ENCODE assay signal across 9 mouse cellular contexts in the genomic region with DNA sequence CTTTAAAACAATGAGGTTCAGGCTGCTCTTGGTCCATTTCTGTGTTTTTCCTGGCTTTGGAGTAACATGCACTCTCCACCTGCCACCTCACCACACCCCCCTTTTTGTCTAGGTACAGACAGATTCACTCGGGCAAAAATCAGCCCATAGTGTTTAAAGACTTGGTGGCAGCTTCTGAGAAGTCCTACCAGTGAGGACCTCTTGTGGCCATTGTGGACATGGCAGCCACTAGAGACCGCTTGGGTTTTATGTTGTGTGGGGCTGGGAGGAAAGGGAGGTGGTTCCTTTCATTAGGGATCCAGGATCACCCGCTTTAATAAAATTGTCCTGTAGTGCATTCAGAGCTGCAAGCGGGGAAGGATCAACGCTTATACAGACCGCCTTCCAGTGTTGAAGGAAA. TPM values are rescaled to one million over a fixed set of nuclear protein-coding genes. Genes with fewer than 3 reads are reported as not detected.
DNase-seq lines count a peak whose midpoint lies in the region; ATAC-seq lines count a peak whose summit lies in the region.
"Had no signal": no experiment of that assay in that cellular context is flagged by ENCODE, and none has a peak within 500 bp of the region (broad histone marks: within the 10 kb centered on the region; RNA-seq: fewer than 3 reads in every experiment).

No protein-coding gene starts in this region.

- peaks cover 7% of the 10 kb centered on the region for H3K36me3 ChIP-seq in neural tube, embryonic 15.5 days
- peaks cover under 1% of the 10 kb centered on the region; the same call in 1 of the 2 replicates for H3K36me3 ChIP-seq in heart, embryonic 10.5 days

- H3K4me1 ChIP-seq in neural tube, embryonic 15.5 days, result 0 out of 2 replicates have a peak, but pooled peaks cover 6% of the 10 kb centered on the region
- no peaks in the 10 kb centered on the region for H3K4me1 ChIP-seq in heart, embryonic 10.5 days
- H3K4me1 ChIP-seq: neural tube, embryonic 13.5 days had no signal

- no peak overlapping the region for H3K27ac ChIP-seq in neural tube, embryonic 15.5 days (replicated peaks)
- H3K27ac ChIP-seq in heart, embryonic 10.5 days, result no peak overlapping the region
- H3K27ac ChIP-seq: neural tube, embryonic 13.5 days had no signal

- peak; percentile 17 to 74 for DNase-seq in adrenal gland, adult (ENCODE audit: inconsistent age in 2 of 2, low spot score in 1 of 2)
- DNase-seq in adrenal gland, adult 8-10 months, result no peak
- DNase-seq in neural tube, embryonic 10.5 days (ENCODE audit: extremely low spot score, low spot score), result peak; percentile 44
- peak; percentile 52 to 72 for DNase-seq in cerebellum, postnatal 14 days
- DNase-seq in heart, embryonic 10.5 days (ENCODE audit: low spot score), result peak; percentile 71
- DNase-seq in left cerebral cortex, postnatal 14 days (ENCODE audit: low spot score in 2 of 2), result peak; percentile 40 to 48
- DNase-seq in retina, postnatal 1 day, result peak; percentile 57

- H3K4me2 ChIP-seq in neural tube, embryonic 15.5 days, result no peak overlapping the region
- H3K4me2 ChIP-seq: neural tube, embryonic 13.5 days had no signal

- no peaks in the 10 kb centered on the region for H3K27me3 ChIP-seq in neural tube, embryonic 15.5 days (replicated peaks)
- H3K27me3 ChIP-seq in heart, embryonic 10.5 days (ENCODE audit: insufficient read depth, poor library complexity, severe bottlenecking), result no peaks in the 10 kb centered on the region
- H3K27me3 ChIP-seq: neural tube, embryonic 13.5 days had no signal

- intact Hi-C loops in left cerebral cortex, postnatal 14 days (cut with DNase I), result loop anchor here (5.0 kb wide), 1 partner anchor 191 kb away; no protein-coding TSS in a partner anchor

- no peaks in the 10 kb centered on the region for H3K9me3 ChIP-seq in neural tube, embryonic 15.5 days (replicated peaks)
- H3K9me3 ChIP-seq in heart, embryonic 10.5 days, result no peaks in the 10 kb centered on the region
- H3K9me3 ChIP-seq: neural tube, embryonic 13.5 days had no signal

- ATAC-seq in neural tube, embryonic 15.5 days (ENCODE audit: low FRiP score), result no peak

- 28% methylated on average over 6 of the region's 6 CpGs for WGBS in neural tube, embryonic 15.5 days
- WGBS in heart, embryonic 10.5 days, result 23% methylated on average over 6 of the region's 6 CpGs

- no peak overlapping the region for H3K4me3 ChIP-seq in neural tube, embryonic 15.5 days (replicated peaks)
- H3K4me3 ChIP-seq in heart, embryonic 10.5 days, result no peak overlapping the region
- H3K4me3 ChIP-seq: neural tube, embryonic 13.5 days had no signal

- no peak overlapping the region for H3K9ac ChIP-seq in neural tube, embryonic 15.5 days (replicated peaks)
- H3K9ac ChIP-seq: neural tube, embryonic 13.5 days had no signal

RNA-seq across cellular contexts. Expression of gene Mfsd9, which starts 21.9 kb away (rescaled TPM):
- total RNA-seq in adrenal gland, adult 8-10 months (2022), result 1 to 10 TPM; 3.5 to 4.3 (median 3.6) TPM
- polyA plus RNA-seq in neural tube, embryonic 15.5 days (2015; fragmentation: Nextera tagmentation; extraction: Ambion mirVana), result 7.8 and 9.0 TPM in 2 replicates
- 1.6 and 2.4 TPM in 2 replicates for polyA plus RNA-seq in heart, embryonic 10.5 days (2016; fragmentation: Nextera tagmentation; extraction: Ambion mirVana)
- total RNA-seq in left cerebral cortex, postnatal 14 days (2021), result 1 to 10 TPM; 3.2 to 3.4 TPM

RNA-seq across cellular contexts. Expression of gene Tmem182, which starts 36.8 kb away (rescaled TPM):
- total RNA-seq in adrenal gland, adult 8-10 months (2022), result 10 to 100 TPM in 1 of 4 experiments, 1 to 10 TPM in 2, under 1 TPM in 1; 0.56 to 12.3 (median 3.0) TPM
- 0.32 and 0.69 TPM in 2 replicates for polyA plus RNA-seq in neural tube, embryonic 15.5 days (2015; fragmentation: Nextera tagmentation; extraction: Ambion mirVana)
- polyA plus RNA-seq in heart, embryonic 10.5 days (2016; fragmentation: Nextera tagmentation; extraction: Ambion mirVana), result 5.1 and 12.1 TPM in 2 replicates
- under 1 TPM; 0.32 to 0.42 TPM for total RNA-seq in left cerebral cortex, postnatal 14 days (2021)
